Mouse (Mus musculus): ENCODE results near the gene Gas8.
"Not testable (repeated sequence)": the region's sequence is repeated elsewhere in the genome, so short reads cannot be mapped to it uniquely, and the experiment has no call there.

Gas8 gene

GRCm38 (mm10) chr8:123514781-123515539 lies 3.7 kb upstream of the Gas8 start, which contains the start of gene Dbndd1:
Gene Dbndd1 (minus strand): TSS chr8:123515463.
- no peak for DNase-seq (ENCODE audit: low spot score in 2 of 2)

- no peak for DNase-seq (ENCODE audit: low spot score in 2 of 2)
Observed at GRCm38 (mm10) chr8:123515540-123515897, 3.1 kb upstream of the Gas8 start.

GRCm38 (mm10) chr8:123516596-123516995 lies 2.0 kb upstream of the Gas8 start:
- no peak for DNase-seq (ENCODE audit: low spot score in 2 of 2)

- no peak for DNase-seq (ENCODE audit: low spot score in 2 of 2)
Observed at GRCm38 (mm10) chr8:123518172-123518571, 462 bp upstream of the Gas8 start.

GRCm38 (mm10) chr8:123520048-123520447 lies 1.4 kb downstream of the Gas8 start:
- DNase-seq (ENCODE audit: low spot score in 2 of 2): not testable (repeated sequence)

GRCm38 (mm10) chr8:123527720-123528489 lies 9.3 kb downstream of the Gas8 start:
- no peak for DNase-seq (ENCODE audit: low spot score in 2 of 2)

- no peak for DNase-seq (ENCODE audit: low spot score in 2 of 2)
Observed at GRCm38 (mm10) chr8:123536242-123536989, 17.8 kb downstream of the Gas8 start.

- no peak for DNase-seq (ENCODE audit: low spot score in 2 of 2)
Observed at GRCm38 (mm10) chr8:123536990-123537380, 18.4 kb downstream of the Gas8 start.

GRCm38 (mm10) chr8:123537641-123538040 lies 19.0 kb downstream of the Gas8 start:
- DNase-seq (ENCODE audit: low spot score in 2 of 2): peak in 1 of 2 experiments; percentile 48

- DNase-seq (ENCODE audit: low spot score in 2 of 2): not testable (repeated sequence)
Observed at GRCm38 (mm10) chr8:123564221-123564620, 45.6 kb downstream of the Gas8 start.

- DNase-seq (ENCODE audit: low spot score in 2 of 2): peak; percentile 13 to 58
Observed at GRCm38 (mm10) chr8:123575386-123575785, 56.8 kb downstream of the Gas8 start.
